Mouse (Mus musculus) CH12.LX (cell line): ENCODE data around the gene Ogn. TPM values are rescaled to one million over a fixed set of nuclear protein-coding genes. Genes with fewer than 3 reads are reported as not detected.

Source experiments
- DNase-seq: peaks from one replicate; pipeline ENCODE4 v3.0.0-alpha.2; 2013; ENCODE audit errors: extremely low read depth
- H3K27ac ChIP-seq: 2 replicates; pipeline ENCODE4 v1.5.1; 2012; ENCODE audit warnings: low read depth, mild to moderate bottlenecking, control low read depth, moderate library complexity; ENCODE audit not compliant: insufficient read depth
- H3K27me3 ChIP-seq: replicated peaks from 2 replicates; pipeline ENCODE3; 2012; ENCODE audit warnings: inconsistent platforms
- H3K36me3 ChIP-seq, 2 experiments: replicated peaks in 1 of 2; 2 replicates each; pipeline versions ENCODE3 to v1.6.1; 2012; ENCODE audit warnings: inconsistent platforms in 1 of 2, low read length in 1 of 2, mild to moderate bottlenecking in 1 of 2, mixed read lengths in 1 of 2, moderate library complexity in 1 of 2; ENCODE audit not compliant: control insufficient read depth in 1 of 2, insufficient read depth in 1 of 2
- H3K4me1 ChIP-seq, 2 experiments: 2 replicates each; pipeline ENCODE4 v1.6.1; 2012; ENCODE audit warnings: inconsistent platforms in 1 of 2, moderate library complexity in 1 of 2; ENCODE audit not compliant: insufficient read depth in 2 of 2, control insufficient read depth in 1 of 2
- H3K4me2 ChIP-seq: 2 replicates; pipeline ENCODE4 v1.6.1; 2012; ENCODE audit warnings: low read depth, mild to moderate bottlenecking, control low read depth; ENCODE audit not compliant: poor library complexity, insufficient read depth, severe bottlenecking
- H3K4me3 ChIP-seq, 3 experiments: fragments of 150-350 bp in 1 of 3; sonication (generic) in 1 of 3; replicated peaks in 1 of 3; 2 replicates each; pipeline versions ENCODE3 to v1.5.1; 2011 to 2012; ENCODE audit warnings: low read depth in 2 of 3, low read length in 2 of 3, mild to moderate bottlenecking in 2 of 3, moderate library complexity in 2 of 3, control low read depth in 1 of 3, improper control_type of control experiment in 1 of 3, inconsistent platforms in 1 of 3, mixed read lengths in 1 of 3; ENCODE audit not compliant: poor library complexity in 1 of 3
- H3K79me2 ChIP-seq: replicated peaks from 2 replicates; pipeline ENCODE4 v1.6.1; 2012; ENCODE audit warnings: mild to moderate bottlenecking, moderate library complexity; ENCODE audit not compliant: control insufficient read depth, poor library complexity, insufficient read depth, severe bottlenecking; ENCODE audit errors: extremely low read depth
- H3K9ac ChIP-seq: 2 replicates; pipeline ENCODE4 v1.6.1; 2012; ENCODE audit warnings: low read depth, mild to moderate bottlenecking, control low read depth, moderate library complexity; ENCODE audit not compliant: insufficient read depth
- H3K9me3 ChIP-seq: replicated peaks from 2 replicates; pipeline ENCODE3; 2012; ENCODE audit warnings: low read length, inconsistent platforms, mixed read lengths
- CHD2 ChIP-seq: IDR thresholded peaks from 2 replicates; pipeline ENCODE4 v1.6.1; 2011; ENCODE audit warnings: low read length, improper control_type of control experiment
- CTCF ChIP-seq, 2 experiments: IDR thresholded peaks in 1 of 2; conservative IDR thresholded peaks in 1 of 2; 2 replicates each; pipeline ENCODE4 v1.5.1; 2011 to 2012; ENCODE audit warnings: low read depth in 2 of 2, low read length in 2 of 2, improper control_type of control experiment in 1 of 2, inconsistent platforms in 1 of 2, mild to moderate bottlenecking in 1 of 2, moderate library complexity in 1 of 2
- ELF1 ChIP-seq: IDR thresholded peaks from 2 replicates; pipeline ENCODE4 v1.6.1; 2014; ENCODE audit warnings: low read depth, mild to moderate bottlenecking, inconsistent platforms, low read length, improper control_type of control experiment
- IRF4 ChIP-seq: IDR thresholded peaks from 2 replicates; pipeline ENCODE4 v1.6.1; 2014; ENCODE audit warnings: low read depth, mild to moderate bottlenecking, inconsistent platforms, low read length, improper control_type of control experiment
- MEF2A ChIP-seq: IDR thresholded peaks from 2 replicates; pipeline ENCODE4 v1.6.1; 2014; ENCODE audit warnings: low read depth, mild to moderate bottlenecking, inconsistent platforms, low read length, improper control_type of control experiment, borderline replicate concordance
- PAX5 ChIP-seq: IDR thresholded peaks from 2 replicates; pipeline ENCODE4 v1.6.1; 2012; ENCODE audit warnings: low read length, inconsistent platforms, mixed read lengths
- POLR2A ChIP-seq: IDR thresholded peaks from 2 replicates; pipeline ENCODE4 v1.6.1; 2011; ENCODE audit warnings: low read depth, mild to moderate bottlenecking, improper control_type of control experiment, low read length
- RAD21 ChIP-seq: IDR thresholded peaks from 2 replicates; pipeline ENCODE4 v1.6.1; 2011; ENCODE audit warnings: low read depth, mild to moderate bottlenecking, low read length, improper control_type of control experiment, moderate library complexity
- SMC3 ChIP-seq: IDR thresholded peaks from 2 replicates; pipeline ENCODE4 v1.6.1; 2011; ENCODE audit warnings: low read depth, low read length, improper control_type of control experiment
- TBP ChIP-seq: conservative IDR thresholded peaks from 2 replicates; pipeline ENCODE4 v1.6.1; 2011; ENCODE audit warnings: low read depth, low read length, improper control_type of control experiment
- TCF12 ChIP-seq: IDR thresholded peaks from 2 replicates; pipeline ENCODE4 v1.6.1; 2014; ENCODE audit warnings: low read depth, mild to moderate bottlenecking, inconsistent platforms, low read length, improper control_type of control experiment
- UBTF ChIP-seq: IDR thresholded peaks from 2 replicates; pipeline ENCODE4 v1.6.1; 2012; ENCODE audit warnings: low read depth, mild to moderate bottlenecking, inconsistent platforms, low read length, improper control_type of control experiment, moderate library complexity
- USF2 ChIP-seq: conservative IDR thresholded peaks from 2 replicates; pipeline ENCODE4 v1.6.1; 2011; ENCODE audit warnings: low read depth, low read length, improper control_type of control experiment
- ZKSCAN1 ChIP-seq: IDR thresholded peaks from 2 replicates; pipeline ENCODE4 v1.6.1; 2012; ENCODE audit warnings: low read depth, inconsistent platforms, low read length, improper control_type of control experiment, borderline replicate concordance
- dilution Hi-C: fragments of 300-500 bp; cut with MboI; formaldehyde crosslinking; loops from 2 replicates; pipeline ENCODE4 v1.14.3; 2020; ENCODE audit warnings: low sequenced_read_pairs; ENCODE audit not compliant: extremely low pct_unique_long_range_greater_than_20kb, extremely low pct_ligation_motif_present
- in situ Hi-C: fragments of 300-500 bp; cut with MboI; formaldehyde crosslinking; loops from 3 replicates; pipeline ENCODE4 v1.14.3; 2019; ENCODE audit warnings: low sequenced_read_pairs, low pct_ligation_motif_present, low pct_unique_long_range_greater_than_20kb, mixed read lengths
- polyA plus RNA-seq: library from polyadenylated mRNA; unstranded; fragments of >175 nt; gene quantifications from 2 replicates; pipeline ENCODE4 v1.2.1, GENCODE M21; 2012; ENCODE audit warnings: low read depth; ENCODE audit not compliant: insufficient read length
- total RNA-seq, 2 experiments: library from RNA; depleted of rRNA; stranded (reverse); fragments of 300-350 nt in 1 of 2; fragments of >200 nt in 1 of 2; gene quantifications; 2 replicates each; pipeline ENCODE4 v1.2.3; 2012 to 2014

Ogn gene
- total and polyA plus RNA-seq, 3 experiments: not detected

DNA sequence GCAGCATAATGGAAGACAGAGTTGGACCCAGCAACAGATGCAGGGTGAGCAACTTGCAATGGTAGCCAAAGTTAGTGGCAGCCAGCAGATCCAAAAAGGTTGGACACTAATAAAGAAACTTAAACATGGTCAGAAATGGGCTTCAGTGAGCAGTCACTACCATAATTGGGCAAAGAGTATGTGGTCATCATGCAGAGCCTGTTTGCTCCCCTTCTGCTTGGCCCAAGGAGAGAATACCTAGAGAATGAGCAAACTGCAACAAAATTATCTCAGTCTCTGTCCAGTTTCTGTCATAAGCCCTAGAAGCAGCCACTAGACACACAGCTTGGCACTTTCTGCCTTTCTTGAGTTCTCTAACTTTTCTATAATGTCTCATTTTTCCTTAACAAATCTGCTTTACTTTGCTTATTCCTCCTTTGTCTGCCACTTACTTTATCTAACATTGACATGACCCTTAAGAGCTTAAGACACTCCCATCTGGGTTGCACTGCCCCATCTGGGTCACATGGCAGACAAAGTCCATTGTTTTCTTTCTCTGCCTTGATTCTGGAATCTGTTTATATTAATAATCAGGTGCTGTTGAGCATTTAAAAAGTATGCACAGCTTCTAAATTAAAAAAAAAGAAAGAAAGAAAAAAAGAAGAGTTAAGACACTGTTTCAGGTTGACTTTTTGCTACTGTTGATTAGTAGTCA is 36.0 kb downstream of the Ogn start:
- no peaks in the 10 kb centered on the region for H3K79me2 ChIP-seq
- no peak overlapping the region for H3K27ac ChIP-seq
- dilution Hi-C loops: no loop called here
- H3K9ac ChIP-seq: no peak overlapping the region
- no peaks in the 10 kb centered on the region for H3K27me3 ChIP-seq
- no peak overlapping the region for H3K4me3 ChIP-seq
- H3K36me3 ChIP-seq: peaks cover 4 to 24% of the 10 kb centered on the region in 2 experiments
- H3K9me3 ChIP-seq: no peaks in the 10 kb centered on the region
- TF ChIP-seq TCF12 (no peak), PAX5 (no peak), POLR2A (no peak), ELF1 (no peak), CTCF (conservative IDR thresholded peaks at IDR 0.05 in 1 of 2, IDR thresholded peaks at IDR 0.05 in 1 of 2; ENCODE audit: low read depth in 2 of 2, low read length in 2 of 2) (no peak)
- DNase-seq: no peak
- no peak overlapping the region for H3K4me2 ChIP-seq
- peaks cover 0 to 10% of the 10 kb centered on the region in 2 experiments; a peak in 1 of 4 replicates for H3K4me1 ChIP-seq
- in situ Hi-C loops: loop anchor here (10.0 kb wide), 1 partner anchor 199 kb away; no protein-coding TSS in a partner anchor

DNA sequence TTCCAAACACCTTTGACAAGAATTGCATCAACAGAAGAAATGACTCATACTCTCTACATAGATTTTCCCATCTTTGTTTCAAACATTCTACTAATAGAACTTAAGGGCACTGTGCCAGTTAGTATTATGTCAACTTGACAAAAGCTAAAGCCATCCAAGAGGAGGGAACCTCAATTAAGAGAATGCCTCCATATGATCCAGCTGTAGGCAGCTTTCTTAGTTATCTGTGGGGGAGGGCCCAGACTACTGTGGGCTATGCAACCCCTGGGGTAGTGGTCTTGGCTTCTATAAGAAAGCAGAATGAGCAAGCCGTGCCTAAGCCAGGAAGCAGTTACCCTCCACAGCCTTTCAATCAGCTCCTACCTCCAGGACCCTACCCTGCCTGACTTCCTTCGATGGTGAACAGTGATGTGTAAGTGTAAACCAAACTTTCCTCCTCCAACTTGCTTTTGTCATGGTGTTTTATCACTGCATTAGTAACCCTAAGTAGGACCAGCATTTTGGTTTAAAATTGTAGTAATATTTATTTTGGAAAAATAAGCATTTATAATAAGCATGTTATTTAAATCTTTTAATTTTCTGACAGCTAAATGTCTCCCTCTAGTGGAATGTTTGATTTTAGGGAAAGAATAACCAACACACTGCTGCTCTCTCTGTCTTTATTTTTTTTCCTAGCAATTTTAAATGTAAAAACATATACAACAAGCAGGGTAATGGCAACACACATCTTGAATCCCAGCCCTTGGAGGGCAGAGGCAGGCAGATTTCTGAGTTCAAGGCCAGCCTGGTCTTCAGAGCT is 37.1 kb downstream of the Ogn start:
- no peak overlapping the region for H3K4me2 ChIP-seq
- peak; percentile 18 for DNase-seq
- in situ Hi-C loops: loop anchor here (10.0 kb wide), 1 partner anchor 200 kb away; no protein-coding TSS in a partner anchor
- no peak overlapping the region for H3K4me3 ChIP-seq
- dilution Hi-C loops: no loop called here
- peaks cover 3 to 22% of the 10 kb centered on the region in 2 experiments for H3K36me3 ChIP-seq
- no peaks in the 10 kb centered on the region for H3K9me3 ChIP-seq
- H3K9ac ChIP-seq: no peak overlapping the region
- no peaks in the 10 kb centered on the region for H3K27me3 ChIP-seq
- H3K27ac ChIP-seq: no peak overlapping the region
- H3K79me2 ChIP-seq: no peaks in the 10 kb centered on the region
- peaks cover 0 to 10% of the 10 kb centered on the region in 2 experiments; a peak in 1 of 4 replicates for H3K4me1 ChIP-seq
- peak; percentile 5 to 68; a peak in 2 of 4 replicates for TF ChIP-seq CTCF (conservative IDR thresholded peaks at IDR 0.05 in 1 of 2, IDR thresholded peaks at IDR 0.05 in 1 of 2; ENCODE audit: low read depth in 2 of 2, low read length in 2 of 2)
- peak; percentile 42 for TF ChIP-seq SMC3
- TF ChIP-seq TBP: no peak
- TF ChIP-seq UBTF: no peak
- TF ChIP-seq MEF2A: peak; percentile 45; the same call in 1 of the 2 replicates
- no peak for TF ChIP-seq USF2
- no peak for TF ChIP-seq CHD2
- 0 out of 2 replicates have a peak, but pooled peaks have one; percentile 10 for TF ChIP-seq IRF4
- no peak for TF ChIP-seq ZKSCAN1
- TF ChIP-seq RAD21: peak; percentile 64
- TF ChIP-seq, all 38 proteins: peak for 5
